Mouse (Mus musculus) spleen, postnatal 10 days (tissue): Measurements from ENCODE around the gene Cops3.

Source experiments
- DNase-seq, 2 experiments: peaks; one replicate each; pipeline ENCODE4 v3.0.0; 2021 to 2022; ENCODE audit warnings: low spot score in 2 of 2

Gene Cops3

GRCm38 (mm10) chr11:59778181-59778873 is 61.3 kb downstream of the Cops3 start:
- peak; percentile 63 to 86 for DNase-seq

DNA sequence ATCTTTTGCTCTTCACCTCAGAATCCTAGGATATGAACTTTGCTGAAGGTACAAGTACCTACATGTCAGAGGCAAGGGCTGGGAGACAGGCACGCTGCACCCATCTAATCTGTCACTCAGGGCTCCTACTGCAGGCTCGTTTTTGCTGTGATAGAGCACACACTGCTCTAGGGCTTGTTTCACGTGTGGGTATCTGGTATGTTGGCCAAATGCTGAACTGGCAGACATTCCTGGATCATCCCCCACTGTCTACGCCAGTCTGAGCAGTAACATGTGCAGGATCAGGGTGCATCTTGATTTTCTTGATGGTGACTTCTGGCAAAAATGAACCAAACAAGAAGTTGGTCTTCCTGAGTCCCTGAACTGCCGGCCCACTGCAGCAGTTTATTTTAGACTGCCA is 62.4 kb downstream of the Cops3 start:
- DNase-seq: no peak

- DNase-seq: no peak
Observed at GRCm38 (mm10) chr11:59775435-59776148, 64.0 kb downstream of the Cops3 start.

- DNase-seq: no peak
Observed at GRCm38 (mm10) chr11:59774522-59774921, 65.1 kb downstream of the Cops3 start.

GRCm38 (mm10) chr11:59772902-59773301 is 66.7 kb downstream of the Cops3 start:
- DNase-seq: no peak

GRCm38 (mm10) chr11:59772291-59772690 is 67.3 kb downstream of the Cops3 start:
- no peak for DNase-seq

DNA sequence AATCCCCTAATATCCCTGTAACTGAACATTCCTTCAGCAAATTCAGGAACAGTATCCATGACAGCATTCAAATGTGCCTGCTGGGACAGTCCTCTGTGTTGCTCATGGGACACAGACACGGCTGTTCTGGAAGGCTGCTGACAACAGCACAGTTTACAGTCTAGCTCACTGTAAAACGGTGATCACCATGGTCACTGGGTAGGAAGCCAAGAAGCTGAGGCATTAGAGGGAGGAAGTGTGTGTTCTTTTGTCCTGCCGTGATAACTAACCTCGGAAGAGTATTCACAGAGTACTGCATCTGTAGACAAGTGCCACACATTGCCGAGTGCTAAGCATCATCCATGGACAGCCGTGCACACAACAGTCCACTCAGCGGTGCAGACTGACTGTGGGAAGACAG is 68.9 kb downstream of the Cops3 start:
- no peak for DNase-seq

- DNase-seq: no peak
Observed at GRCm38 (mm10) chr11:59769738-59770137, 69.9 kb downstream of the Cops3 start.

GRCm38 (mm10) chr11:59769307-59769706 is 70.3 kb downstream of the Cops3 start:
- DNase-seq: no peak
